Mouse (Mus musculus) heart, adult 2 months (tissue): ENCODE measurements around the gene Smad1.

Source experiments
- CTCF ChIP-seq: fragments of 200-600 bp; IDR thresholded peaks from 2 replicates; pipeline ENCODE4 v1.8.1; 2022; ENCODE audit warnings: antibody characterized with exemption, mild to moderate bottlenecking, moderate library complexity
- POLR2A ChIP-seq: fragments of 200-500 bp; IDR thresholded peaks from 2 replicates; pipeline ENCODE4 v1.6.1; 2011; ENCODE audit warnings: mild to moderate bottlenecking, low read depth, low read length, control low read depth; ENCODE audit not compliant: insufficient read depth

DNA sequence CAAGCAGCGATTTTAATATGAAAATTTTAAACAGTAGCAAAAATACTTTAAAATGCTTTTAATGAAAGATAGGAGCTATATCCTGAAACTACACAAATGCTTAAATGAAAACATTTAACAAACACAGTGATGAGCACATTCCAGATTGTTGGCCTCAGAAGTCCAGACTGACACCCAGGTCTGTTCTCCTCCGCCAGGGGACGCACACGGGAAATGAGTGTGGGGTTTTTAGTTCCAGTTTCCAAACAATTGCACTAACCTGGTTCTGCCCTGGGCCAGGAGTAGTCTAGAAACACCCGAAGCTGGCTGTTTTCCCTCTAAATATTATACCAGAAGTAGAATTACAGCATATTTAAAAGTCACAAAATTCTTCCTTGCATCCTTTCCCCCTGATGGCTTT, 99.6 kb downstream of the Smad1 start:
- TF ChIP-seq CTCF (peak; percentile 85), POLR2A (no peak)
